Comparison of ENCODE assay signal across 18 mouse cellular contexts in genomic region chr2:91792346-91792745, GRCm38 (mm10).
DNase-seq lines count a peak whose midpoint lies in the region; TF ChIP-seq lines count a peak whose summit lies in the region.
"Had no signal": no experiment of that assay in that cellular context is flagged by ENCODE, and none has a peak within 500 bp of the region (broad histone marks: within the 10 kb centered on the region; RNA-seq: fewer than 3 reads in every experiment).

No protein-coding gene starts in this region.

- TF ChIP-seq EP300 in CH12.LX (IDR thresholded peaks at IDR 0.05; ENCODE audit: low read length), result no peak

- in situ Hi-C loops in CH12.LX (cut with MboI; ENCODE audit: low pct_ligation_motif_present, low pct_unique_long_range_greater_than_20kb, low sequenced_read_pairs), result no loop called here

- H3K9me3 ChIP-seq in CH12.LX (replicated peaks; ENCODE audit: low read length), result no peaks in the 10 kb centered on the region
- no peaks in the 10 kb centered on the region for H3K9me3 ChIP-seq in heart, embryonic 10.5 days
- H3K9me3 ChIP-seq: embryonic facial prominence, embryonic 13.5 days; forebrain, embryonic 12.5 days; heart, embryonic 13.5 days; hindbrain, embryonic 15.5 days had no signal

- H3K27me3 ChIP-seq in kidney, adult 2 months (replicated peaks; ENCODE audit: control insufficient read depth, insufficient read depth, low read length), result no peaks in the 10 kb centered on the region
- no peaks in the 10 kb centered on the region for H3K27me3 ChIP-seq in CH12.LX (replicated peaks)
- H3K27me3 ChIP-seq in heart, embryonic 10.5 days (ENCODE audit: insufficient read depth, poor library complexity, severe bottlenecking), result no peaks in the 10 kb centered on the region
- H3K27me3 ChIP-seq: embryonic facial prominence, embryonic 13.5 days; forebrain, embryonic 12.5 days; heart, embryonic 13.5 days; hindbrain, embryonic 15.5 days had no signal

- no peaks in the 10 kb centered on the region; the same call in 1 of the 2 replicates for H3K36me3 ChIP-seq in kidney, adult 2 months (ENCODE audit: control insufficient read depth, insufficient read depth, low read length)
- H3K36me3 ChIP-seq in CH12.LX (replicated peaks in 1 of 2; ENCODE audit: control insufficient read depth in 1 of 2, insufficient read depth in 1 of 2, low read length in 1 of 2), result peaks cover 0 to 16% of the 10 kb centered on the region in 2 experiments
- H3K36me3 ChIP-seq in heart, embryonic 10.5 days, result no peaks in the 10 kb centered on the region
- H3K36me3 ChIP-seq: embryonic facial prominence, embryonic 13.5 days; forebrain, embryonic 12.5 days; heart, embryonic 13.5 days; hindbrain, embryonic 15.5 days had no signal

- WGBS in kidney, adult 2 months, result 48% methylated on average over 1 of the region's 1 CpGs
- 87% methylated on average over 1 of the region's 1 CpGs for WGBS in heart, embryonic 10.5 days

- TF ChIP-seq CTCF in kidney, adult 2 months (conservative IDR thresholded peaks at IDR 0.05; ENCODE audit: insufficient read depth, insufficient read length, low read depth, low read length), result no peak
- TF ChIP-seq CTCF in CH12.LX (conservative IDR thresholded peaks at IDR 0.05 in 1 of 2, IDR thresholded peaks at IDR 0.05 in 1 of 2; ENCODE audit: low read depth in 2 of 2, low read length in 2 of 2), result no peak

- dilution Hi-C loops in CH12.LX (cut with MboI; ENCODE audit: extremely low pct_ligation_motif_present, extremely low pct_unique_long_range_greater_than_20kb, low sequenced_read_pairs), result no loop called here

- H3K4me1 ChIP-seq in kidney, adult 2 months (ENCODE audit: control insufficient read depth, insufficient read depth, low read length), result no peaks in the 10 kb centered on the region; the same call in 1 of the 2 replicates
- peaks cover 3 to 17% of the 10 kb centered on the region in 2 experiments; a peak in 3 of 4 replicates for H3K4me1 ChIP-seq in CH12.LX (ENCODE audit: control insufficient read depth in 1 of 2, insufficient read depth in 2 of 2)
- peaks cover 8% of the 10 kb centered on the region; the same call in 1 of the 2 replicates for H3K4me1 ChIP-seq in heart, embryonic 10.5 days
- H3K4me1 ChIP-seq: forebrain, embryonic 12.5 days had no signal

- H3K79me2 ChIP-seq in CH12.LX (replicated peaks; ENCODE audit: control insufficient read depth, extremely low read depth, insufficient read depth, poor library complexity, severe bottlenecking), result peaks cover 7% of the 10 kb centered on the region; the same call in 1 of the 2 replicates

- no peak for TF ChIP-seq POLR2A in kidney, adult 2 months (IDR thresholded peaks at IDR 0.05; ENCODE audit: low read depth, low read length)
- TF ChIP-seq POLR2A in CH12.LX (IDR thresholded peaks at IDR 0.05; ENCODE audit: low read depth, low read length), result no peak

- no peak for TF ChIP-seq RAD21 in CH12.LX (IDR thresholded peaks at IDR 0.05; ENCODE audit: low read depth, low read length)

- no peak overlapping the region for H3K9ac ChIP-seq in CH12.LX (ENCODE audit: insufficient read depth, low read depth)
- H3K9ac ChIP-seq: embryonic facial prominence, embryonic 13.5 days; forebrain, embryonic 12.5 days; heart, embryonic 13.5 days; hindbrain, embryonic 15.5 days had no signal

- H3K4me3 ChIP-seq in kidney, adult 2 months (ENCODE audit: insufficient read depth, low read depth, low read length), result no peak overlapping the region
- no peak overlapping the region for H3K4me3 ChIP-seq in CH12.LX (replicated peaks in 1 of 3; ENCODE audit: low read depth in 2 of 3, low read length in 2 of 3, poor library complexity in 1 of 3)
- no peak overlapping the region for H3K4me3 ChIP-seq in heart, embryonic 10.5 days
- H3K4me3 ChIP-seq: embryonic facial prominence, embryonic 13.5 days; forebrain, embryonic 12.5 days; gastrocnemius, adult 2 months; heart, embryonic 13.5 days; hindbrain, embryonic 15.5 days had no signal

- DNase-seq in adrenal gland, adult (ENCODE audit: inconsistent age in 2 of 2, low spot score in 1 of 2), result peak; percentile 61 to 69
- no peak for DNase-seq in adrenal gland, postnatal 4 days (ENCODE audit: low spot score in 2 of 2)
- peak; percentile 43 for DNase-seq in kidney, adult 2 months
- no peak for DNase-seq in kidney, postnatal 10 days
- no peak for DNase-seq in CH12.LX (ENCODE audit: extremely low read depth)
- peak; percentile 27 for DNase-seq in brain, adult 2 months (ENCODE audit: low read depth, low spot score)
- no peak for DNase-seq in urinary bladder, postnatal 4 days (ENCODE audit: low spot score in 2 of 2)
- DNase-seq in heart, embryonic 10.5 days (ENCODE audit: low spot score), result no peak
- DNase-seq: B cell, adult 2 months; cerebellum, adult 11-12 months; cerebellum, adult 9-10 months; gastrocnemius, adult 2 months; gastrocnemius, postnatal 25 days; heart, postnatal 36 days had no signal

- H3K27ac ChIP-seq in kidney, adult 2 months (ENCODE audit: insufficient read depth, low read depth, low read length), result no peak overlapping the region
- H3K27ac ChIP-seq in CH12.LX (ENCODE audit: insufficient read depth, low read depth), result no peak overlapping the region
- H3K27ac ChIP-seq in heart, embryonic 10.5 days, result no peak overlapping the region
- H3K27ac ChIP-seq: embryonic facial prominence, embryonic 13.5 days; forebrain, embryonic 12.5 days; heart, embryonic 13.5 days; hindbrain, embryonic 15.5 days had no signal

- no peak overlapping the region for H3K4me2 ChIP-seq in CH12.LX (ENCODE audit: insufficient read depth, low read depth, poor library complexity, severe bottlenecking)
- H3K4me2 ChIP-seq: embryonic facial prominence, embryonic 13.5 days; forebrain, embryonic 12.5 days; heart, embryonic 13.5 days; hindbrain, embryonic 15.5 days had no signal

TF ChIP-seq in CH12.LX, 34 proteins besides CTCF, POLR2A, EP300 and RAD21:
- TF ChIP-seq IRF4 (IDR thresholded peaks at IDR 0.05; ENCODE audit: low read depth, low read length) (no peak), ZNF384 (IDR thresholded peaks at IDR 0.05; ENCODE audit: low read depth, low read length) (peak; percentile 32; the same call in 1 of the 2 replicates), ETS1 (conservative IDR thresholded peaks at IDR 0.05; ENCODE audit: low read depth, low read length) (no peak)

Comparison
In these comparisons a context has a peak if more than half of its experiments do, and no peak if none do; other contexts are left out.
1. DNase-seq: peak in adrenal gland, adult (2 of 2), kidney, adult 2 months (single experiment) and brain, adult 2 months (single experiment); none in adrenal gland, postnatal 4 days (0 of 2), kidney, postnatal 10 days (single experiment), CH12.LX (single experiment), urinary bladder, postnatal 4 days (0 of 2) and heart, embryonic 10.5 days (single experiment).